Mouse (Mus musculus): ENCODE measurements around the gene Tiam2. TPM values are rescaled to one million over a fixed set of nuclear protein-coding genes. Genes with fewer than 3 reads are reported as not detected.

The Tiam2 gene
- polyA plus RNA-seq, 1 experiment from 2014 or later: 3.2 TPM

DNA sequence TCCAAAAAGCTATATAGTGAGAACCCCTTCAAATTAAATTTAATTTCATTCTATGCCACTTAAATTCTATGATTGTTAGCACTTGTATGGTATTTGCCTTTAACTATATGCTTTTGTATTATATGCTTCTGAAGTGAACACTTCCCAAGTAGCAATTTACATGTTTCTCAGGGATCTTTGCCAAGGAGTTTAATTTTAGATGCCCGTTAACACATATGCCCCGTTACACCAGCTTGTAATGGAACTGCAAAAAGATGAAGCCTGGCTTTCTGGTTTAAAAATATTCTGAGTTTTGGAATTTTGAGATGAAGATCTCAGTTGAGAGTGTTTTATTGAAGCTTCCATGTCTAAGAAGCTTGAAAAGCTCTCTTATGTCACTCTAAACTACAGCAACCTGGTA, 67.6 kb downstream of the Tiam2 start:
- Histone ChIP-seq H3K36me3 (ENCODE audit: control insufficient read depth, insufficient read depth, low read length) (no peaks in the 10 kb centered on the region), H3K9me3 (ENCODE audit: control insufficient read depth, low read length) (no peaks in the 10 kb centered on the region), H3K27me3 (ENCODE audit: control insufficient read depth, insufficient read depth, low read length) (no peaks in the 10 kb centered on the region), H3K9ac (ENCODE audit: low read length) (no peak overlapping the region), H3K4me3 (ENCODE audit: low read depth, low read length) (no peak overlapping the region), H3K4me2 (ENCODE audit: low read depth) (no peak overlapping the region), H3K4me1 (ENCODE audit: control insufficient read depth, insufficient read depth, low read length) (no peaks in the 10 kb centered on the region), H3K27ac (ENCODE audit: low read depth, low read length) (no peak overlapping the region)
- WGBS: 94% methylated on average over 2 of the region's 2 CpGs
- ATAC-seq (ENCODE audit: insufficient read depth, low FRiP score, low TSS enrichment) (no peak), DNase-seq (ENCODE audit: low spot score) (no peak)

DNA sequence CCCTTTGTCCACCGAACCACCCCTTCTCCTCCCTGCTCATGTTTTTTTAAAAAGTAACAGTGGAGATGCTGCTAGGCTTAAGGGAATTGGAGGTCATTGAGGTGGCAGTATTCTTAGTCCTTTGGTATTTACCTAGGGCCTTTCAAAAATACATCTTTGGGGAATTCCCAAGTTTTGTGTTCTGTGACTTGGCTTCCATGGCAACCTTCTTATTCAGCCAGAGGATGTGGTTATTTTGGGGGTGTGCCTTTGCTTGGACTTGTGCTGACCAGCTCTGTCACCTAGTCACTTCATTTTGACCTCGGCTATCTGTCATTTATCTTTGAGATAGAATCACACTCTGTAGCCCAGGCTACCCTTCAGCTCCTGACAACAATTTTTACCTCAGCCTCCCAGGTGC, 68.6 kb downstream of the Tiam2 start:
- no peaks in the 10 kb centered on the region for H3K27me3 ChIP-seq (ENCODE audit: control insufficient read depth, insufficient read depth, low read length)
- no peaks in the 10 kb centered on the region for H3K9me3 ChIP-seq (ENCODE audit: control insufficient read depth, low read length)
- H3K9ac ChIP-seq (ENCODE audit: low read length): no peak overlapping the region
- DNase-seq (ENCODE audit: low spot score) (no peak), ATAC-seq (ENCODE audit: insufficient read depth, low FRiP score, low TSS enrichment) (no peak)
- WGBS: 88% methylated on average over 2 of the region's 2 CpGs
- H3K4me1 ChIP-seq (ENCODE audit: control insufficient read depth, insufficient read depth, low read length): no peaks in the 10 kb centered on the region
- no peak overlapping the region for H3K27ac ChIP-seq (ENCODE audit: low read depth, low read length)
- no peak overlapping the region for H3K4me2 ChIP-seq (ENCODE audit: low read depth)
- no peaks in the 10 kb centered on the region for H3K36me3 ChIP-seq (ENCODE audit: control insufficient read depth, insufficient read depth, low read length)
- no peak overlapping the region for H3K4me3 ChIP-seq (ENCODE audit: low read depth, low read length)

DNA sequence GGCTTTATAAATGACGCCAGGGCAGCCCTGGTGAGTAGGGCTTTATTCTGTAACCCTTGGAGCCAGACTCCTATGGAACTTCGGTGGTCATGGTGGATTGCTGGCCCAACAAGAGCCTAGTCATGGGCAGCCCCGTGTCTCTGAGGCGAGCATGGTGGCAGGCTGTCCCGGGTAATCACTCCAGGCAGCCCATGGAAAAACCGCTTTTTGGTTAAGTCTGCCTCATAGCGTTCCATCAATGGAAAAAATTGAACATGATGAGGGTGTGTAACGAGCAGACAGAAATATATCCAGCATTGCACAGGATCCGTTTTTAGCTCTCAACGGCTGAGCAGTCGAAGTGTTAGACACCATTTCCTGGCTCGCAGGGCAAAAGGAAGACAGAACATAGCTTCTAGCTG, 70.5 kb downstream of the Tiam2 start:
- no peak for DNase-seq (ENCODE audit: low spot score)
- WGBS: 85% methylated on average over 12 of the region's 12 CpGs
- ATAC-seq (ENCODE audit: insufficient read depth, low FRiP score, low TSS enrichment): no peak

DNA sequence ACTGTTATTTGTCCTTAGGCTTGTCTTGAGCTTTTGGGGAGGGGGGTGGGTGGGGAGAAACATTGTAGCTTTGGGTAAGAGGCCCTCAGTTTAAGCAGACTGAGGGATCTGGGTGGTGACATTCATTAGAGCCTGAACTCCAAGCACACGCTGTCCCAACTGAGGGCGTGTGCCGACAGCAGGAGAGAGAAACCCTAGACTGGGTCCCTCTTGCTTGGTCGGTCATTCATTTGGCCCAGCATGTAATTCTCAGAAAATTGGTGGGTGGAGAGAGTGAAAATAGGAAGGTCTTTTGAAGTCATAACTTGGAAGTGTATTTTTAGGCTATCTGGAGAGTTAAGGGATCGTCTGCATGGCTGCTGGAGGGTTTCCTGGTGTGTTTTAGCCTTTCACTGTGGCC, 71.5 kb downstream of the Tiam2 start:
- ATAC-seq (ENCODE audit: insufficient read depth, low FRiP score, low TSS enrichment) (no peak), DNase-seq (ENCODE audit: low spot score) (no peak)
- no peak overlapping the region for H3K9ac ChIP-seq (ENCODE audit: low read length)
- no peak overlapping the region for H3K27ac ChIP-seq (ENCODE audit: low read depth, low read length)
- 73% methylated on average over 5 of the region's 5 CpGs for WGBS
- H3K4me3 ChIP-seq (ENCODE audit: low read depth, low read length): no peak overlapping the region
- H3K4me1 ChIP-seq (ENCODE audit: control insufficient read depth, insufficient read depth, low read length): no peaks in the 10 kb centered on the region
- no peak overlapping the region for H3K4me2 ChIP-seq (ENCODE audit: low read depth)
- H3K36me3 ChIP-seq (ENCODE audit: control insufficient read depth, insufficient read depth, low read length): no peaks in the 10 kb centered on the region
- no peaks in the 10 kb centered on the region for H3K9me3 ChIP-seq (ENCODE audit: control insufficient read depth, low read length)
- no peaks in the 10 kb centered on the region for H3K27me3 ChIP-seq (ENCODE audit: control insufficient read depth, insufficient read depth, low read length)

More for the DNA sequence above, 70.5 kb downstream of the Tiam2 start:
- Histone ChIP-seq H3K4me1 (ENCODE audit: control insufficient read depth, insufficient read depth, low read length) (no peaks in the 10 kb centered on the region), H3K27ac (ENCODE audit: low read depth, low read length) (no peak overlapping the region), H3K27me3 (ENCODE audit: control insufficient read depth, insufficient read depth, low read length) (no peaks in the 10 kb centered on the region), H3K4me2 (ENCODE audit: low read depth) (no peak overlapping the region), H3K9ac (ENCODE audit: low read length) (no peak overlapping the region), H3K4me3 (ENCODE audit: low read depth, low read length) (no peak overlapping the region), H3K9me3 (ENCODE audit: control insufficient read depth, low read length) (no peaks in the 10 kb centered on the region), H3K36me3 (ENCODE audit: control insufficient read depth, insufficient read depth, low read length) (no peaks in the 10 kb centered on the region)

DNA sequence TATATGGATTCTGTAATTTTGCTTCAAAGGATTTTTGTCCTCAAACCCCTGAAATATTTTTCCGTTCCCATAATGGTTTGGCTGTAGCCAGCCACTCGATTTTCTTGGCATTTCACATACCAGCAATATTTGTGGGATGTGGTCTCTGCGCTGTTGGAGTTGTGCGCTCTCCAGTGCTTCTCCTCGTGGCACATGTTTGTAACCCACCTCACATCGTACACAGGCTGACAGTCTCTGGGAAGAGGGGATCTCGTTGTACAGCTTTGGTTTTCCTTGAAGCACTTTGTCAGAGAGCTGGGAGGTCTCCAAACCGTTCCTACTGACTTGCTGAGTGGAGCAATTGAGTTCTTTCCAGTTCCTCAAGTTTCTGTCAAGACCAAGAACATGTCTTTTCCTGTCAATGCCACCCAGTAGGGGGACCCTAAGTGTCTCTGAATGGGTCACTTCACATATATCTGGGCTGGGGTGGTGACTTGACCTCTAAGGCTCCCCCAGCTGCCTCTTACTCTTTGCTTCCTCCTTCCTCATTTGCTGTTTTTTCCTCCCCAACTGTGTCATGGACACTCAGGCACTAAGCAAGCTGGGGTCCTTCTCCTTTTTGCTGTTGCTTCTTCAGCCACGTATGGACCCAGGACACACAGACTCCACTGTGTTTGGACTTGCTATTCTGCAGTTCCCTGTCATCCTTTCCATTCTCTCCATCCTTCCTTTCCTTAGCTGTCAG, 79.1 kb downstream of the Tiam2 start:
- Histone ChIP-seq H3K27ac (ENCODE audit: low read depth, low read length) (no peak overlapping the region), H3K36me3 (ENCODE audit: control insufficient read depth, insufficient read depth, low read length) (no peaks in the 10 kb centered on the region), H3K27me3 (ENCODE audit: control insufficient read depth, insufficient read depth, low read length) (0 out of 2 replicates have a peak, but pooled peaks cover 3% of the 10 kb centered on the region), H3K9ac (ENCODE audit: low read length) (no peak overlapping the region), H3K4me2 (ENCODE audit: low read depth) (no peak overlapping the region), H3K4me3 (ENCODE audit: low read depth, low read length) (no peak overlapping the region), H3K4me1 (ENCODE audit: control insufficient read depth, insufficient read depth, low read length) (no peaks in the 10 kb centered on the region), H3K9me3 (ENCODE audit: control insufficient read depth, low read length) (no peaks in the 10 kb centered on the region)
- DNase-seq (ENCODE audit: low spot score) (no peak), ATAC-seq (ENCODE audit: insufficient read depth, low FRiP score, low TSS enrichment) (no peak)
- WGBS: 85% methylated on average over 9 of the region's 9 CpGs

DNA sequence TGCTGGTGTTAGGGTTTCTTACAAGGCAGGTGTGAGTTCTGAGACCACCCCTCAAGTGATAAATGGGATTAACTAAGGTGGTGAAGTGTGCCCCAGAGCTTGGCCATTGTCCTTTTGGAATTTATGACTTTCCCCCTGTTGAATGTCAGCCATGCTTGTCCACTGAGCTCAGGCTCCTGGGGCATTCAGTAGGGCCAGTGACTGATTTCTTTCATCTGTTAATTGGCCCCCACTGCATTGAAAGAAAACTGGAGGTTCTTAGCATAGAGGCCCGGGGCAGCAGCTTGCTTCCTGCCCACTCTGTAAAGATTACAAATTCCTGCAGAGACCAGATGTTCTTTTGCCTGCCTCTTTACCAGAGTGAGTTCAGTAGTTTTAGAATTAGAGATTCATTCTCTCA, 80.7 kb downstream of the Tiam2 start:
- Histone ChIP-seq H3K36me3 (ENCODE audit: control insufficient read depth, insufficient read depth, low read length) (no peaks in the 10 kb centered on the region), H3K27ac (ENCODE audit: low read depth, low read length) (no peak overlapping the region), H3K4me2 (ENCODE audit: low read depth) (no peak overlapping the region), H3K9ac (ENCODE audit: low read length) (no peak overlapping the region), H3K4me3 (ENCODE audit: low read depth, low read length) (no peak overlapping the region), H3K4me1 (ENCODE audit: control insufficient read depth, insufficient read depth, low read length) (no peaks in the 10 kb centered on the region), H3K27me3 (ENCODE audit: control insufficient read depth, insufficient read depth, low read length) (0 out of 2 replicates have a peak, but pooled peaks cover 3% of the 10 kb centered on the region), H3K9me3 (ENCODE audit: control insufficient read depth, low read length) (no peaks in the 10 kb centered on the region)
- ATAC-seq (ENCODE audit: insufficient read depth, low FRiP score, low TSS enrichment): peak; percentile 45
- DNase-seq (ENCODE audit: low spot score): peak; percentile 18
- 0% methylated on average over 1 of the region's 1 CpGs for WGBS

DNA sequence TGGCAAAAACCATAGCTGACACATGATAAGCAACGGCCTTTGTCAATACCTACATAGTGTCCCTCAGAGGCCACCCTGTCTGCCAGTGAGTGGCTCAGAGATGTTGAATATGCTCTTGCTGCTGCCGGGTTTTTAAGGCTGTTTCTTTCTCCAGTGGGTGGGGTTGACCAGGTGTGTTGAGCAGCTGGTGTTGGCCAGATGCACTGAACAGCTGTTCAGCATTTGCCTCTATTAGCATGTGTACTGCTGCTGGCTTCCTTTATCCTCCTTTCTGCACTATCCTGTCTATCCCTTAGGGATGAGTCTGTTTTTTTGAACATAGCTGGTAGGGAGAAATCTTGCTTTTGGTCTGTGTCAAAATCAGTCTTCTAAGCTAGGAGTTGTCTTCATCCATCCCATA, 83.9 kb downstream of the Tiam2 start:
- ATAC-seq (ENCODE audit: insufficient read depth, low FRiP score, low TSS enrichment) (no peak), DNase-seq (ENCODE audit: low spot score) (no peak)
- H3K4me2 ChIP-seq (ENCODE audit: low read depth): no peak overlapping the region
- 71% methylated on average over 2 of the region's 2 CpGs for WGBS
- no peaks in the 10 kb centered on the region for H3K9me3 ChIP-seq (ENCODE audit: control insufficient read depth, low read length)
- H3K36me3 ChIP-seq (ENCODE audit: control insufficient read depth, insufficient read depth, low read length): no peaks in the 10 kb centered on the region
- H3K4me3 ChIP-seq (ENCODE audit: low read depth, low read length): no peak overlapping the region
- no peak overlapping the region for H3K9ac ChIP-seq (ENCODE audit: low read length)
- H3K27ac ChIP-seq (ENCODE audit: low read depth, low read length): no peak overlapping the region
- no peaks in the 10 kb centered on the region for H3K4me1 ChIP-seq (ENCODE audit: control insufficient read depth, insufficient read depth, low read length)
- H3K27me3 ChIP-seq (ENCODE audit: control insufficient read depth, insufficient read depth, low read length): peaks cover 6% of the 10 kb centered on the region; the same call in 1 of the 2 replicates

DNA sequence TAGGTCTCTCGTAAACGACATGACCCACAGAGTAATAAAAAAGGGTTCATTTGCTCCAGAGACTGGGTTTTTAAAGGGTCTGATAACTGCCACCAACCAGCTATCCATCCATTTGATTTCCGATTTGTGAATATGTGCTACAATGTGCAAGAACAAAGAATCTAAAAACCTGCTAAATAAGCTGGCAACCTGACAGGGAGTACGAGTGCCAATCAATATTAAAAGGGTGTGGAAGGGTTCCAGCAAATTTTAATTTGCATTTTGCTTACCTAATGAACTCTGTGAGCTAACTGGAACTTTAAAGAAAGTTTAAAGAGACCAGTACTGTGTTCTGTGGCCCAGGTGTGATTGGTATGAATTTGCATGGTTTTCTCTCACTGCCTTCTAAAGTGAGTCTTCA, 86.4 kb downstream of the Tiam2 start:
- Histone ChIP-seq H3K36me3 (ENCODE audit: control insufficient read depth, insufficient read depth, low read length) (no peaks in the 10 kb centered on the region), H3K4me3 (ENCODE audit: low read depth, low read length) (no peak overlapping the region), H3K4me2 (ENCODE audit: low read depth) (no peak overlapping the region), H3K27me3 (ENCODE audit: control insufficient read depth, insufficient read depth, low read length) (peaks cover 3% of the 10 kb centered on the region; the same call in 1 of the 2 replicates), H3K9ac (ENCODE audit: low read length) (no peak overlapping the region), H3K27ac (ENCODE audit: low read depth, low read length) (no peak overlapping the region), H3K4me1 (ENCODE audit: control insufficient read depth, insufficient read depth, low read length) (no peaks in the 10 kb centered on the region), H3K9me3 (ENCODE audit: control insufficient read depth, low read length) (no peaks in the 10 kb centered on the region)
- no peak for DNase-seq (ENCODE audit: low spot score)
- 83% methylated on average over 4 of the region's 4 CpGs for WGBS
- ATAC-seq (ENCODE audit: insufficient read depth, low FRiP score, low TSS enrichment): no peak

DNA sequence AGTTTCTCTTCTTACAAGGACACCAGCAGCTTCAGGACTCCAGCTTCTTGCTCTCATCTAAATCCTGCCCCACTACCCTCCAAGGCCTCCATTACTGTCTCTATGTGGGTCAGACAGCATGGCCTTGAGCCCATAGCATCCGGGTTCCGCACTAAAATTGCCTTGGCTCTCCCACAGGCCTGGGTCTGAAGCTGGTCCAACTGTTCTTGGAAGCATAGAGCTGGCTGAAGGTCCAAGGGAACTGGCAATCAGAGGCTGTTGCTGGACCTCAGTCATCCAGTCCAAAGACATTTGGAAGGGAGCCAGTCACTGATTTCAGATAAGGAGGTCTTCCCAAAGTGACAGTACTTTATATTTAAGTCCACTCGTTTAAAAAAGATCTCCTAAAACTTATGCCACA, 89.2 kb downstream of the Tiam2 start:
- Histone ChIP-seq H3K4me2 (ENCODE audit: low read depth) (no peak overlapping the region), H3K9me3 (ENCODE audit: control insufficient read depth, low read length) (no peaks in the 10 kb centered on the region), H3K27me3 (ENCODE audit: control insufficient read depth, insufficient read depth, low read length) (peaks cover 3% of the 10 kb centered on the region; the same call in 1 of the 2 replicates), H3K27ac (ENCODE audit: low read depth, low read length) (no peak overlapping the region), H3K9ac (ENCODE audit: low read length) (no peak overlapping the region), H3K4me3 (ENCODE audit: low read depth, low read length) (no peak overlapping the region), H3K36me3 (ENCODE audit: control insufficient read depth, insufficient read depth, low read length) (no peaks in the 10 kb centered on the region), H3K4me1 (ENCODE audit: control insufficient read depth, insufficient read depth, low read length) (no peaks in the 10 kb centered on the region)
- ATAC-seq (ENCODE audit: insufficient read depth, low FRiP score, low TSS enrichment): no peak
- WGBS: 88% methylated on average over 3 of the region's 3 CpGs
- DNase-seq (ENCODE audit: low spot score): no peak

All from neural tube, embryonic 11.5 days (tissue).